Mouse (Mus musculus) G1E (cell line): ENCODE results near the gene Unc45b. TPM values are rescaled to one million over a fixed set of nuclear protein-coding genes. Genes with fewer than 3 reads are reported as not detected.

Source experiments
- ATAC-seq: 2 replicates; pipeline ENCODE4 v1.8.0; 2016; ENCODE audit warnings: mild to moderate bottlenecking; ENCODE audit not compliant: insufficient number of reproducible peaks, poor library complexity, low FRiP score, severe bottlenecking; ENCODE audit errors: extremely low read depth
- DNase-seq: peaks from one replicate; pipeline ENCODE4 v3.0.0; 2012; ENCODE audit warnings: low spot score
- H3K27me3 ChIP-seq: 2 replicates; pipeline ENCODE4 v1.6.1; 2012; ENCODE audit warnings: mild to moderate bottlenecking, low read length, inconsistent platforms; ENCODE audit not compliant: insufficient read depth
- H3K36me3 ChIP-seq: replicated peaks from 2 replicates; pipeline ENCODE3; 2012; ENCODE audit warnings: mild to moderate bottlenecking, inconsistent platforms
- H3K4me1 ChIP-seq: 2 replicates; pipeline ENCODE4 v1.6.1; 2012; ENCODE audit warnings: low read depth, low read length, inconsistent platforms, mixed read lengths; ENCODE audit not compliant: insufficient read depth
- H3K4me3 ChIP-seq: 2 replicates; pipeline ENCODE4 v1.5.1; 2012; ENCODE audit warnings: low read depth, mild to moderate bottlenecking, inconsistent platforms, low read length, moderate library complexity, mixed read lengths
- H3K9me3 ChIP-seq: replicated peaks from 2 replicates; pipeline ENCODE4 v1.6.1; 2012; ENCODE audit warnings: inconsistent platforms
- CTCF ChIP-seq: IDR thresholded peaks from 2 replicates; pipeline ENCODE4 v1.5.1; 2012; ENCODE audit warnings: low read depth, low read length, inconsistent platforms, mixed read lengths
- GATA1 ChIP-seq: IDR thresholded peaks from 2 replicates; pipeline ENCODE4 v1.6.1; 2012; ENCODE audit warnings: borderline replicate concordance, low read length, inconsistent platforms, mixed read lengths
- GATA2 ChIP-seq: IDR thresholded peaks from 2 replicates; pipeline ENCODE4 v1.6.1; 2012; ENCODE audit warnings: low read depth, low read length, inconsistent platforms, borderline replicate concordance
- POLR2AphosphoS5 ChIP-seq: IDR thresholded peaks from 2 replicates; pipeline ENCODE4 v1.6.1; 2012; ENCODE audit warnings: low read depth, low read length, inconsistent platforms; ENCODE audit not compliant: insufficient replicate concordance
- TAL1 ChIP-seq: conservative IDR thresholded peaks from 2 replicates; pipeline ENCODE4 v1.6.1; 2012; ENCODE audit warnings: low read depth, low read length, inconsistent platforms, mixed read lengths
- polyA plus RNA-seq: library from polyadenylated mRNA; stranded (reverse); fragments of >175 nt; gene quantifications from 2 replicates; pipeline ENCODE4 v1.2.3, GENCODE M21; 2012
- total RNA-seq, 2 experiments: library from RNA; stranded (forward) in 1 of 2; stranded (reverse) in 1 of 2; fragments of 200-1000 nt in 1 of 2; fragments of >200 nt in 1 of 2; fragmentation: Nextera tagmentation in 1 of 2; gene quantifications; 2 replicates each; pipeline ENCODE4 v1.2.3; 2014 to 2017

Unc45b gene
- total and polyA plus RNA-seq, 3 experiments: 0.01 to 0.38 (median 0.33) TPM

GRCm38 (mm10) chr11:82865957-82866356 is 44.4 kb upstream of the Unc45b start:
- no peak for DNase-seq
- H3K36me3 ChIP-seq: peaks cover 30% of the 10 kb centered on the region
- no peaks in the 10 kb centered on the region for H3K27me3 ChIP-seq
- H3K4me1 ChIP-seq: peaks cover 71% of the 10 kb centered on the region
- no peak overlapping the region; the same call in 1 of the 2 replicates for H3K4me3 ChIP-seq
- H3K9me3 ChIP-seq: no peaks in the 10 kb centered on the region
- TF ChIP-seq GATA2 (no peak), POLR2AphosphoS5 (no peak), CTCF (no peak), GATA1 (no peak), TAL1 (no peak)
- ATAC-seq: no peak

GRCm38 (mm10) chr11:82866850-82867564 is 43.3 kb upstream of the Unc45b start:
- no peak for DNase-seq
- peaks cover 68% of the 10 kb centered on the region for H3K4me1 ChIP-seq
- TF ChIP-seq CTCF (no peak), GATA1 (no peak), TAL1 (no peak), GATA2 (no peak), POLR2AphosphoS5 (no peak)

GRCm38 (mm10) chr11:82867956-82868355 is 42.4 kb upstream of the Unc45b start:
- DNase-seq (no peak), ATAC-seq (no peak)
- Histone ChIP-seq H3K27me3 (no peaks in the 10 kb centered on the region), H3K4me3 (peak overlapping the region; percentile 54; the same call in 1 of the 2 replicates), H3K4me1 (peaks cover 63% of the 10 kb centered on the region), H3K36me3 (peaks cover 13% of the 10 kb centered on the region), H3K9me3 (no peaks in the 10 kb centered on the region)
- TF ChIP-seq TAL1 (no peak), GATA2 (no peak), CTCF (no peak), POLR2AphosphoS5 (no peak), GATA1 (no peak)

More at GRCm38 (mm10) chr11:82866850-82867564, 43.3 kb upstream of the Unc45b start:
- peaks cover 20% of the 10 kb centered on the region for H3K36me3 ChIP-seq
- no peak for ATAC-seq
- no peaks in the 10 kb centered on the region for H3K27me3 ChIP-seq
- no peaks in the 10 kb centered on the region for H3K9me3 ChIP-seq
- peak overlapping the region; percentile 13; the same call in 1 of the 2 replicates for H3K4me3 ChIP-seq

GRCm38 (mm10) chr11:82869506-82870172 is 40.7 kb upstream of the Unc45b start:
- peaks cover 48% of the 10 kb centered on the region for H3K4me1 ChIP-seq
- DNase-seq: no peak
- peaks cover 6% of the 10 kb centered on the region for H3K36me3 ChIP-seq

GRCm38 (mm10) chr11:82870173-82871030 is 39.9 kb upstream of the Unc45b start:
- Histone ChIP-seq H3K36me3 (peaks cover 6% of the 10 kb centered on the region), H3K4me1 (peaks cover 45% of the 10 kb centered on the region), H3K4me3 (peak overlapping the region; percentile 93), H3K9me3 (peaks cover 3% of the 10 kb centered on the region; the same call in 1 of the 2 replicates), H3K27me3 (no peaks in the 10 kb centered on the region)
- DNase-seq (peak; percentile 79), ATAC-seq (peak; percentile 10)
- TF ChIP-seq GATA1: no peak
- TF ChIP-seq GATA2: no peak
- no peak for TF ChIP-seq CTCF
- TF ChIP-seq TAL1: no peak
- TF ChIP-seq POLR2AphosphoS5: no peak

More at GRCm38 (mm10) chr11:82869506-82870172, 40.7 kb upstream of the Unc45b start:
- H3K9me3 ChIP-seq: peaks cover 3% of the 10 kb centered on the region; the same call in 1 of the 2 replicates
- H3K27me3 ChIP-seq: no peaks in the 10 kb centered on the region
- ATAC-seq: no peak
- peak overlapping the region; percentile 93 for H3K4me3 ChIP-seq
- no peak for TF ChIP-seq CTCF

- DNase-seq: peak; percentile 88
- H3K9me3 ChIP-seq: peaks cover 3% of the 10 kb centered on the region; the same call in 1 of the 2 replicates
- no peaks in the 10 kb centered on the region for H3K27me3 ChIP-seq
- peak; percentile 62 for ATAC-seq
- peaks cover 10% of the 10 kb centered on the region for H3K36me3 ChIP-seq
- H3K4me1 ChIP-seq: peaks cover 43% of the 10 kb centered on the region
- H3K4me3 ChIP-seq: peak within 1 kb of the TSS; percentile 93
- TF ChIP-seq POLR2AphosphoS5 (no peak), GATA1 (no peak), TAL1 (no peak), CTCF (0 out of 2 replicates have a peak, but pooled peaks have one; percentile 13), GATA2 (no peak)
Measured at GRCm38 (mm10) chr11:82871031-82871446, 39.3 kb upstream of the Unc45b start, which contains the start of gene Rffl. Rffl (minus strand) TSS chr11:82871210.
